Mouse (Mus musculus): ENCODE measurements at regions not wholly inside any gene's neighbourhood (a gene's known extent, or its start where the extent isn't known, plus 50 kb on each side); places are given as distances from the start of the nearest gene placed in this dataset.

DNA sequence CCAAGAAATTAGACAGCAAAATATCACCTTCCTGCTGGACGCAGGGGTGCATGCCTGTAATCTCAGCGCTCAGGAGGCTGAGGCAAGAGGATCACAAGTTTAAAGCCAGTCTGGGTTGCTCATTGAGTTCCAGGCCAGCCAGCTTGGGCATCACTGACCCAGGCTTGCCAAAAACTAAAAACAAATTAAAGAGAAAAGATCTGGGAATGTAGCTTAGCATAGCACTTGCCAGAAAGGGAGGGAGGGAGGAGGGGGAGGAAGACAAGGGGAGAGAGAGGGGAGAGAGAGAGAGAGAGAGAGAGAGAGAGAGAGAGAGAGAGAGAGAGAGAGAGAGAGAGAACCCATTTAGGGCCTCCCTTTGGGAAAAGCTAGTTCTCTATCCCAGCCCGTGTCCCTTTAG lies 112.7 kb upstream of the Thy1 start:
- DNase-seq: no peak

DNA sequence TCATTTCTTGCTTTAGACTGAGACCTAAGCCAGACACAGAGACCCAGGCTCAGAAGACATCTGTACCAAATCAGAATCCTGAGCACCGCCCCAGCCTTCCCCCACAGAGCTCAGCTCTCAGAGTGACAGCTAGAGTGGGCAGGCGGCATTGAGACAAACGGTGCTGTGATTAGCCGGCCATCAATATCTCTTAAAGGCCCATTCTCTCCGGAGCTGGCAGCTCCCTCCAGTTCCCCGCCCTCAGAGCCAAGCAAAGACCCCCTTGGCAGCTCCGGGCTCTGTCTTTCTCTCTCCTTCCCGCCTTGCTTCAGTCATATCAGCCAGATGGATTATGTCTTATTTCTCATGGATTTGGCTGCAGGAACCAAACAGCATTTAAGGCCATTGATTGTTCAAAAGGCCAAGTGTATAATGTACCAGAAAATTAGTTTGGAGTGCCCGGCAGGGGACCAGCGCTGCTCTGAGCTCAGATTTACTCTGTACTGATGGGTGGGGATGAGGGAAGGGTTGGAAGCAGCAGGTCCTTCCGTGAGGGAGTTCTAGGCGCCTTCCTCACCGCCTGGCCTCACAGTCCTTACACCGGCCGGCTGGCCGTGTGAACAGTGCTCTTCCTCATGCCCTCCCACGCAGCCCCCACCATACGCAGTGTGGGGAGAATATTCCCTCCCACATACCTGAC lies 109.0 kb upstream of the Thy1 start:
- DNase-seq: no peak

DNA sequence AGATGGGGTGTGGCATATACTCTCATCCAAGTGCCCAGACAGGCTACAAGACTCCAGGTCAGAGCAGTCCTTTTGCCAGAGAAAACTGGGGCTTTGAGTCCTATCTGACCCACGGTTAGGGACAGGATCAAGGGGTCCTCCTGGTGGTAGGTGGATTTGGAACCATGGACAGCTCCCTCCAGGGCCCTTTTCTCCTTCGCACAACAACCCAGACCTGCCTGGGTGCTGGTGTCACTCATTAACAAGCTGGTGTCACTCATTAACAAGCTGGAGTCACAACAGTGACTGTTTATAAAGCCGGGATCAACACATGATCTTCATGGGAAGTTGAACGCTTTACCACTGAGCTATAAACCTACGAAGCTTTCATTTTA lies 108.5 kb upstream of the Thy1 start:
- DNase-seq: no peak

DNA sequence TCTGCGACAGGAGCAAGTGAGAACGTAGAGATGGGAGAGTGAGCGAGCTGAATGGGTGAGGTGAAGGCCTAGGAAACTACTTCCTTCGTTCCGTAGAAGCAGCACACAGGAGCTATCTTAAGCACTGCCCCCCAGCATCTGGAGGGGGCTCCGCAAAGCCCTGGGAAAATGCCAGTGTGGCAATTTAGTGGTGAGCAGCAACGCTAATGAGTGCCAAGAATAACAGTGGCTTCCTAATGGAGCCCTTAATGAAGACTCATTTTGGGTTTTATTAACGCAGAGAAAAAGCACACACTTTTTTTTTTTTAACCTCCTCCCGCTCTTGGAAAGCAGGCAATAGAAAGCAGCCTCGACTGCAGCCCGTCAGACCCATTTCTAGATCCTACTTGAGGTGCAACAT lies 103.8 kb upstream of the Thy1 start:
- no peak for DNase-seq

DNA sequence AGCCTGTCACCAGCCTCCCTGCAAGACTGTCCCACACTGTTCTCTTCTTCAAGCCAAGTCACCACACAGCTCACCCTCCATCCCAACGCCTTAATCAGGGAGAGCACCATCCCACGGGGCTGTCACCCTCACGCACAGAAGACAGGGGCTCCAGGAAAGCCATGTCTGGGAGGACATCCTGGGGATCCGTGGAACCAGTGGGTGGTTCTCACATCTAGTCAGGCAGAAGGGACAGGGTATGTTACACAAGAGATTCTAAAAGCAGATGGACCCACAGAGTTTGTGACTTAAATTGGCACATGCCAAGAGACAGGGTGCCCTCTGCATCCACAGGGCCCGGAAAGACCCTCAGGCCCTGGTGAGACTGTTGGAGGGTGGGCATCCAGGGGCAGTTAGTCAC lies 101.0 kb upstream of the Thy1 start:
- no peak for DNase-seq

DNA sequence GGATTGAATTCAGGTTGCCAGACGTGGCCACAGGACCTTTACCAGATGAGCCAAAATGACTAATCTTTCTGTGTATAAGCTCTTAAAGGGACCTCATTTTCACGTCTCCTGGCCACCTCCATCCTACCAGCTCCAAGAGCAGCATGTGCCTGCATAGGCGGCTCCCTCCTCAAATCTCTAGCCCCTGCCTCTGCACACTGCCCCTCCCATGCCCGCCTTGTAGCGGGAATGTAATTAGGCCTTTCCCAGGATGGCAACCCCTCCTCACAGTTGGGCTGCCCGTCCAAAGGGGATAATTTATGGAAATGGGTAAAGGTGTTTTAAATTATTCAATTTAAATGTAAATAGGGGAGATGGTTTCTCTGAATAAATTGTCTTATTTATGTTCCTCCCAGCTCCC lies 99.7 kb upstream of the Thy1 start:
- no peak for DNase-seq

DNA sequence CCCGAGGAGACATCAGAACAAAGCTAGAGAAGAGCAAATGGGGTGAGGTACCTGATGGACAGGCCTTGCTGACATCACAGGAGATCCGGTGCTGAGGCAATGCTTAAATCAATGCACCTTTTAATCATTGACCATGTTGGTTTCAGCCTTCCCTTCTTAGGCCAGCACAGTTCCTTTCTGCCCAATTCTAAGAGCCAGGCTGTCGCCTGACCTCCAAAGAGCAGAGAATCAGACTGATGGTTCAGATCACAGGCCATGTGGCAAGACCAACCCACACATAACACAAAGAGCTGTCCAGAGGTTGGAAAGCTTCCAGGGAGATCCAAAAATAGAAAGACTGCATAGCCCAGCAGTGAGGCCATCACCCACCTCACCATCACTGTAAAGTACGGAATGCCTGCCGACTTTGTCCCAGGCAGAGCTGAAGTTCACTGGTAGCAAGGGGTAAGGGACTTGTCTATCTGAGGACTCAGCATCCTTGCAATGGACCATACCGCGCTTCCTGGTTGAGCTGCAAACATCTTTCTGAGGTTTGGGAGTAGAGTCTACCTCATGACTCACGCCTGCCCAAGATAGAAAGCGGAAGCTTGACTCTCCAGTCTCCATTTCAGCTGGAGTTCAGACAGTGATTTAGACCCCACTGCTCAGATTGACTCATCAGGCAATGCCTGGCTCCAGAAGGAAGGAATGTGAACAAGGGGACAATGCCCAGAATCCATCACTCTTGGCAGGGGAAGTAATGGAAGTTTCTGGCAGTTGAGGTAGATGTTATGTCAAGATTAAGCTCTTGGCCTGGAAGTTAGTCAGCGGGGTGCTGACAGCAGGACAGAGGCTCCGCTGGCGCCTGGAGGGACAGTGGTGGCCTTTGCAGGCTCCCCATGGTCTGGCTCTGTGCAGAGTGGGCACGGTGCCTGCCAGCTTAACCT lies 98.1 kb upstream of the Thy1 start:
- no peak for DNase-seq

DNA sequence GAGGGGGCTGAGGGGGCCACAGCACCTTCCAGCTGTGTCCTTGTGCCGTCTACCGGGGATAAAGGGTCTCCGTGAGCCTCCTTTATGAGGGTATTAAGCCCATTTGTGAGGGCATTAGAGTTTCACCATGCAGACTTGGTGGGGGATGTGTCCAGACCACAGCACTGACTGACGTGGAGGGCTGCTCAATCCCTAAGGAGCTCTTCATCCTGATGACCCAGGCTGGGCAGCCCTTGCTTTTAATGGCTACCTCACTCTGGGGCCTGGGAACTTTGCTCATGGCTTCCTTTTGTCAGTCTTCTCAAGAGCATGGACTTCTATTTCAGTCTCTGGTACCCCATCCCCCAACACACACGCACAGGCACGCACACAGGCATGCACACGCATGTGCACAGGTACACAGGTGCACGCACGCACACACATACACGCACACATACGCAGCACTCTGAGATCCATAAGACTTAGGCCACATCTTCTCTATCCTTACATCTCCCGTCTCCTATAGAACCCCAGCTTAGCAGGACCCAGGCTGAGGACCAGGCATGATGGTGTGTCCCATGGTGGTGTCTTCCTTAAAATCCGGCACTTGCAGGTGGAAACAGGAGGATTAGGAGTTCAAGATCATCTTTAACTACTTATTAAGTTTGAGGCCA lies 97.1 kb upstream of the Thy1 start:
- DNase-seq: no peak

DNA sequence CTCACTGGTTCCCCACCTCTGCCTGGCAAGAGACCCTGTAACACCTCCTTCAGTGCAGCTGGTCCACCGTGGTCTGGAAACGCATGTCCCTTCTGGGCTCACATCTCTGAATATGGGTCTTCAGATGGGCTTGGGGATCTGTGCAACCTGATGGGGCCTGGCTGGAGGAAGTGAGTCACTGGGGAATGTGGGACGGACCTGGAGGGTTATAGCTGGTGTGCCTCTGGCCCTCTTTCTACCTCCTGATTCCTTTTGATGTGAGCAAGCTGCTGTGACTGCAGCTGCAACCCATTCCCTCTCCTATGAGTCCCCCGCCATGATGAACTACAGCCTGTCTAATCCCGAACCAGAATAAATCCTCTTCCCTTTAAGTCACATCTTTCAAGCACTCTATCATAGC lies 96.1 kb upstream of the Thy1 start:
- DNase-seq: no peak

DNA sequence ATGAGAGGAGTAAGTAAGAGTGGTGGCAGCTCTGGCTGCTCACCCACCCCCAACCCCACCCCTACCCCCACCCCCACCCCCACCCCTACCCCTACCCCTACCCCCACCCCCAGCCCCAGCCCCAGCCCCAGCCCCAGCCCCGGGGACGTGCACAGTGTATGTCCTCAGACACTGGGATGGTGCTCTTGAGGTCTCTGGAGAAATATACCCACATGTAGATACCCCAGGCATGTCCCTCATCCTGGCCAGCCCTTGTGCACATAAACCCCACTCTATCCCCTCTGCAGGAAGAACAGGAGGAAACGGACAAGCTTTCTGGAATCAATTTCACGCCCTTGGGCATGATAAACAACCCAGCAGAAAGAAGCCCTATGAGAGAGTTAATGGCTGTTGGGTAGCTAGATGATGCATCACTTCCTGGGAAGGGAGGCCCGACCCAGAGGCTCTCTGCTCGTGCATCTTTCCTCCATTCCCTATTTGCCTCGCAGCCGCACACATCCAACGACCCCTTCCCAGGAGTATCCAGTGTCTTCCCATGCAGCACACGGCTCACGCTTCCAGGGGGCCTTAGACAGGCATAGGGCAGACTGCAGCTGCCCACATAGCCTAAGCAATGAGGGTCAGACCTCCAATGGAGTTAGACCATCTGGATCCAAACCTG lies 95.6 kb upstream of the Thy1 start:
- no peak for DNase-seq

DNA sequence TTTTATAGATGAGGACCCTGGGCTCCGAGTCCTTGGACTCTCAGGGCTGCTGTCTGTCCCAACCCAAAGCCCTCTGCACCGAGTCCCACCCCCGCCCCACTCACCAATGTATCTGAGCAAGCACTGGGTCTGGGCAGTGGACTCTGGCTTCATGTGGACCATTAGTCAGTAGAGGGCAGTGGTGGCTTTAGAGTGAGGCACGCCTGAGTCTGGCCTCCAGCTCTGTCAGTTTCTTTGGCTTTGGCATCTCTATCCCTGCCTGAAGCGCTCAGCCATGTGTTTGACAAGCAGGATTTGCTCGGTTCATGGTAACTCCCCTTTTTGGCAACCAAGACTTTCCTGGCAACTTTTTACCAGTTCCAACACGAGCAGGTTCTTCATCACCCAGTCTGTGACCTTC lies 90.1 kb upstream of the Thy1 start:
- no peak for DNase-seq

DNA sequence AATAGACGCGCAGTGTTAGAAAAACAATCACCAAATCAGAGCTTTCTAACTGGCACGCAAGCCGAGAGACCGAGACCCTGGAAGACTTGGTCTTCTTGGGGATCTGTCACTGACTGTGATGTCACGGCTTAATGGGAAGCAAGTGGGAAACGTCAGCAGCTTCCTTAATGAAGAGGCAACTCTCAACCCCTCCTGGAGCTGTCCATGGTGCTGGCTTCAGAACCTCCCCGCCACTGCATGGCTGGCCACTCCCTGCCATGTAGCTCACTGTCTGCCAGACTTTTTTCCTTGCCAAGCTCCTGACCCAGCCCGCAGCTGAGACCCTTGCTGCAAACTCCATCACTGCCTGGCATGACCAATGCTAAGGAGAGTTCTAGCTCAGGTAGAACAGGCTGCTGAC lies 83.6 kb upstream of the Thy1 start:
- no peak for DNase-seq

DNA sequence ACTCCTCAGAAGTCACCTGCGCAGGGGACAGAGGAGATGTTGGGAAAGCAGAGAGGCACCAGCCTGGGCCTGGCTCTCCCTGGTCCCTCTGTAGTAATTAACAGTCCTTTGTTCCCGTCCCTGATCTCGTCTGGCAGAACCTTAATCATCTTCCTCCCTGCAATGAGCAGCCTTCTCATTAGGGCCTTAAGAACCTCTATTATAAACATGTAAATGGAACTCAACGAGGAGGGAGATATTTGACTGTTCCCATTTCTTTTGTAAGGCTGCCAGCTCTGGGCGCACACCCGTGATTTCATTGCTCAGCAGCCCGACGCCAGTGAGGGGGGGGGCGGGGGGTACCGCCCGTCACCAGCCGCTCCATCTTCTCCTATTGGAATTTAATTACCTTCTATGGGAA lies 81.8 kb upstream of the Thy1 start:
- DNase-seq: no peak

DNA sequence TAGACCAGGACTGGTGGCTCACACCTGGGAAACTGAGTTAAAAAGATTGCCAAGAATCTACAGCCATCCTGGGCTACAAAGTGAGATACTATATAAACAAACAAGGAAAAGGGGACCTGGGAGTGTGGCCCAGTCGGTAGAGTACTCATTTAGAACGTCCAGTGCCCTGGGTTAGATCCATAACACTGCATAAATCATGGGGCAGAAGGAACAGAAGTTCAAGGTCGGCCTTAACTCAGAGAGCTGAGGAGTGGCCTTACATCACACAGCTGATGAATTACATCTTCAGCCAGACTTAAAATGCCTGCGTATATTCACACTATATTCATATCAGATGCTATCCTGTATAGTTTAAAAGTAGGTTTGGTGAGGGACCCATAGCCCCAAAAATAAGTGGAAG lies 78.0 kb upstream of the Thy1 start:
- DNase-seq: no peak

DNA sequence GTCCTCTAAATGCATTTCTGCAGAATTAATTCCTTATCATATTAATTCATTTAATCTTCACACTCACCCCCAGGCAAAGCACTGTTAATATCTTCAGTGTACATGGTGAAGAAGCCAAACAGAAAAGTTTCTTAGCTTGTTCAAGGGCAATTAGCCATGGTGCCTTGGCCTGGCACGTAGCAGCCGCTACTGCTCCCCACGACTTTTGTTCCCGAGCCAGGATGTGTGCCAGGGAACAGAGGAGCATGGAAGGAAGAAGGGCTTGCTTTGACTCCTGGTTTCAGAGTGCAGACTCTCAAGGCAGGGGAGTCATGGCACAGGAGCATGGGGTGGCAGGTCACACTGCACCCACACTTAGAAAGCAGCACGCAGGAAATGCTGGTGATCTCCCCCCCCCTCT lies 77.4 kb upstream of the Thy1 start:
- no peak for DNase-seq

DNA sequence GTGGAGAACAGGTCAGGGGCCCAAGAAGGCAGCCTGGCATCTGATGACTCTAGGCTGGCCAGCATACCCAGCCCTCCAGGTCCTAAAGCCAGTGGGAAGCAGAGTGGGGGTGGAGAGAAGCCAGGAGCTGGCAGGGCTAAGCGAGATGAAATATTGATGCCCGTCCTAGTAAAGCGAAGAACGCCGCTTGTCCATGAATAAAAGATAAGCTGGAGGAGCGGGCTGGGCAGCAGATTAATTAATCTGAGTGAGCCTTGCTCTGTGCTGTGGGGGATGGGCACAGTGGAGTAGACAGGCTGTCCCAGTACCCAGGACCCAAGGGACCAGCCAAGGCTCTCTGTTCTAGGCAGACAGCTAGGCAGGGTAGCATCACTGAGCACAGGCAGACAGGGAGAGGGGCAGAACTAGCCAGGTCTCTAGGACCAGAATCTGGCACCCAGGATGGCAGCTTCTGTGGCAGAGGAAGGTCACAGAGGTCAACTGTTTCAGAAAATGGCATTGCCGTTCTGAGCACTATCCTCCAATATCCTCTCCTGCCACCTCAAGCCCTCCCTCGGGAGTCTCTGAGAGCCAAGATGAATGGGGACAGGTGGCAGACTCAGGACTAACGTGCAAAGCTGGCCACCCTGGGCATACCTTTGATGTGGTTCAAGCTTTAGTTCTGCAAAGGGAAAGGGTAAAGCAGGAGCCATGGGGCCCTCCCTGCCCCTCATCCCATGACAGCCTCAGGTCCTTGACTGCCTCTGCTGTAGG lies 73.0 kb upstream of the Thy1 start:
- no peak for DNase-seq

DNA sequence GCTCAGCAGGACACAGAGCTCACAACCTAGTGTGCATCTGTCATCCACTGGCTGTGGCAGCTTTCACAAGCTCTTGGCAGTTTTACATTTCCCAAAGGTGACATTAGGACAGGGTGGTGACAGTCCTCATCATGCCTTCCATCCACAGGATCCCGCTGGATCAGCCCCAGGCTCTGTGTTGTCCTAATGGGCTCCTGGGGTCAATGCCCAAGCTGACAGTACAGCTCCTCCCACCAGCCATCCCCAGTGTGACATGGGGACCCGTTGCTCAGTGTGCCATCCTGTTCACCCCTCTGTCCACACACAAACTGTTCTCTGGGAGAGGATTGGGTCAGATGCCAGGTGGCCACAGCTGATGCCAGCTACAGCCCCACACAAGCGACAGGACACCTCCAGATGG lies 72.3 kb upstream of the Thy1 start:
- DNase-seq: no peak

DNA sequence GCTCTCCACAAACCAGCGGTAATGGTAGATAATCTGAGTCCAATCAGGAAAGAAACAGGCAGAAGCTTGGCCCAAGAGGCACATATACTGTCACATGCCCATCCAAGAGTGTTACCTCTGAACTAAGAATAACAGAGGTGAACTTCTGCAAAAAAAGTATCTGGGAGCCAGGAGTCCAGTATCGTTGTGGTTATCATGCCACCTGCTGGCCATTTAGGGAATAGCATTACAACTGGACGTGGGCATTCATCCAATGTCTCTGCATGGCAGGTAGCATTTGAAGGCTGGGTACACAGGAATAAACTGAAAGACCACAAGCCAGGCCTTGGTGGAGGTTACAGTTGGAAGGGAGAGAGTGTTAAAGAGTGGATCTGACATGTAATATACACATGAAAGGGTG lies 70.9 kb upstream of the Thy1 start:
- DNase-seq: no peak

DNA sequence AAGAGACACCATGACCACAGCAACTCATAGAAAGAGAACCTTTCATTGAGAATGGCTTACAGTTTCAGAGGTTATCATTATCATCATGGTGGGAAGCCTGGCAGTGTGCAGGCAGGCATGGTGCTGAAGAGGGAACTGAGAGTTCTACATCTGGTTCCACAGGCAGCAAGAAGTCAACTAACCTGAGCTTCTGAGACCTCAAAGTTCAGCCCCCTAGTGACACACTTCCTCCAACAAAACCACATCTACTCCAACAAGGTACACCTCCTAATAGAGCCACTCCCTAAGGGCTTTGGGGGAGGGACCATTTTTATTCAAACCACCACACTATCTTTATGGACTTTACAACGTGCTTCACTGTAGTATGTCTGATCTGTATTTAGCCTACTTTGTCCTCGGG lies 67.8 kb upstream of the Thy1 start:
- DNase-seq: no peak

DNA sequence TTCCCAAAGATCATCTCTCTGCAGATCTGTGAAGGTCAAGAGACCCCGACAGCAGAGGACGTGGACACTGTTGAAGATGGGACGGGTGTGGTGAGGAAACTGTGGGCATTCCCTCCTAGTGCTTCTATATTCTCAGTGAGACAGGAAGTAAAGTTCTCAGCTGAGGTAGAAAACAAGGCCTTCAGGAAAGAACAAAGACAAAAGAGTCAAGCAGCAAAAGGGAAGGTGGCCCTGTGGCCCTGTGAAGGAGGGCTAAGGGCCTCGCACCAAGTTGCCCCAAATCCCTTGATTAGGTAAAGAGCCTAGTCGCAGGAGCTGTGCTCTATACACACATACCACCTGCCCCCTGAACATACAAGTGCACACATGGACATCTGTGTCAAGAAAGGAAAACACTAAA lies 66.8 kb upstream of the Thy1 start:
- DNase-seq: no peak

DNA sequence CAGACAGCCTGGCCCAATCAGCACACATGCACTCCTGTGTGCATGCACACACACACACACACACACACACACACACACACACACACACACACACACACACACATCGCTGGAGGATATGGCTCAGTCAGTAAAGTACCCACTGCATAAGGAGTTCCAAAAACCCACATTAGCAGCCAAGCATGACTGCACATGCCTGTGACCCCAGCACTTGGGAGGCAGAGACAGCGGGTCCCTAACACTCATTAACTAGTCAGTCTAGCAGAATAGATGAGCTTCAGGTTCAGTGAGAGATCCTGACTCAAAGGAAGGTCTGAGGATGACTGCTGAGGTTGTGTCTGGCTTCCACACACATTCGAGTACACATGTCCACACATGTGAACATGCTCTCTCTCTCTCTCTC lies 65.4 kb upstream of the Thy1 start:
- DNase-seq: no peak

DNA sequence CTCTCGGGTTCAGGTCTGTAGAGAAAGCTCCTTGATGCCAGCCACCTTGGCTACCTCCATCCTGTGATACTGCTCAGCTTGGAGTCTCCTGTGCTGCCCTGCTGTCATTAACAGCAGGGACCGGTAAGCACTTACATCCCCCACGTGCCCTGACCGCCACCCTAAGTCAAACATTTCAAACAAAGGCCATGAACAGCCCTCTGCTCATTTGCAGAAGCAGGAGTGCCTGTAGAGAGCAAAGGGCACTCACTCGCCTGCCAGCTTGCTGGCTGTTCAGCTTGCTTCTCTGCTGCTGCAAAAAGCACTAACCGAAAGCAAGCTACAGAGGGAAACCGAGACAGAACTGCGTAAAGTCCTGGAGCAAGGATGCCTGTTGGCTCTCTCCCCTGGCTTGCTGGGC lies 61.8 kb upstream of the Thy1 start:
- DNase-seq: no peak

DNA sequence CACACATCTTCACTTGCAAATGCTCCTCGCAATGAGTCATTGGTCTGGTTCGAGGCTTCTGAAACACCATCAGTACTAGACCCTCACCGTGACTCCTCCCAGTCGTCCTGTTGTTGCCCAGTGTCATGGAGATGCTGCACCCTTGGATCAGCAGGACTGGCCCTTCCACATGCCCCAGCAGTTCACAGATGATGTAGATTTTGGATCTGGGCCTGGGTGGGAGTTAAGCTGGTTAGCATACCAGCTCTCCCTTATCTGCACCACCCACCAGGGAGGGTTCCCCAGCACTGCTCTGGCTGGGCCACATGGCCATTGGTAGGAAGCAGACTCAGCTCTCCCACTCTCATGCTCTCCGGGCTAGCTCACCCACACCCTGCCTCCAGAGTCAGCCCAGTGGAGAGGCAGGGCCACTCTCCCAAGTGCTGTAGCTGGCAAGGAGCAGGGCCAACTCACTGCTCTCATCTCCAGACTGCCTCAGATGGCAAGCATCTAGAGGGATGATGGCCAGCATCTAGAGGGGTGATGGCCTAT lies 60.8 kb upstream of the Thy1 start:
- no peak for DNase-seq
